Mouse (Mus musculus) testis, adult 2 months (tissue): ENCODE results near the gene Hsd11b1. TPM values are rescaled to one million over a fixed set of nuclear protein-coding genes. Genes with fewer than 3 reads are reported as not detected.

Experiments
- H3K27ac ChIP-seq: fragments of 200-500 bp; 2 replicates; pipeline ENCODE4 v1.5.1; 2012; ENCODE audit warnings: low read depth, low read length; ENCODE audit not compliant: control insufficient read depth, insufficient read depth
- H3K27me3 ChIP-seq: fragments of 200-500 bp; 2 replicates; pipeline ENCODE4 v1.6.1; 2012; ENCODE audit warnings: mild to moderate bottlenecking, low read length, moderate library complexity; ENCODE audit not compliant: control insufficient read depth, insufficient read depth
- H3K36me3 ChIP-seq: fragments of 200-500 bp; 2 replicates; pipeline ENCODE4 v1.6.1; 2012; ENCODE audit warnings: mild to moderate bottlenecking, low read length; ENCODE audit not compliant: control insufficient read depth, insufficient read depth
- H3K4me1 ChIP-seq: fragments of 200-500 bp; 2 replicates; pipeline ENCODE4 v1.6.1; 2012; ENCODE audit warnings: low read length; ENCODE audit not compliant: control insufficient read depth, insufficient read depth
- H3K4me3 ChIP-seq: fragments of 200-500 bp; 2 replicates; pipeline ENCODE4 v1.5.1; 2012; ENCODE audit warnings: low read depth, mild to moderate bottlenecking, low read length, moderate library complexity, mixed read lengths; ENCODE audit not compliant: control insufficient read depth
- CTCF ChIP-seq: fragments of 200-500 bp; IDR thresholded peaks from 2 replicates; pipeline ENCODE4 v1.5.1; 2012; ENCODE audit warnings: low read depth, mild to moderate bottlenecking, inconsistent platforms, low read length, moderate library complexity; ENCODE audit not compliant: control insufficient read depth, insufficient read depth, insufficient replicate concordance
- POLR2A ChIP-seq: fragments of 200-500 bp; IDR thresholded peaks from 2 replicates; pipeline ENCODE4 v1.6.1; 2012; ENCODE audit warnings: low read depth, mild to moderate bottlenecking, inconsistent platforms, low read length, moderate library complexity; ENCODE audit not compliant: control insufficient read depth
- polyA plus RNA-seq: library from polyadenylated mRNA; depleted of rRNA; stranded (reverse); fragments of >200 nt; gene quantifications from 2 replicates; pipeline ENCODE4 v1.2.3, GENCODE M21; 2012; rRNA removed

Hsd11b1 gene
- 0.67 and 1.8 TPM in 2 replicates for polyA plus RNA-seq

DNA sequence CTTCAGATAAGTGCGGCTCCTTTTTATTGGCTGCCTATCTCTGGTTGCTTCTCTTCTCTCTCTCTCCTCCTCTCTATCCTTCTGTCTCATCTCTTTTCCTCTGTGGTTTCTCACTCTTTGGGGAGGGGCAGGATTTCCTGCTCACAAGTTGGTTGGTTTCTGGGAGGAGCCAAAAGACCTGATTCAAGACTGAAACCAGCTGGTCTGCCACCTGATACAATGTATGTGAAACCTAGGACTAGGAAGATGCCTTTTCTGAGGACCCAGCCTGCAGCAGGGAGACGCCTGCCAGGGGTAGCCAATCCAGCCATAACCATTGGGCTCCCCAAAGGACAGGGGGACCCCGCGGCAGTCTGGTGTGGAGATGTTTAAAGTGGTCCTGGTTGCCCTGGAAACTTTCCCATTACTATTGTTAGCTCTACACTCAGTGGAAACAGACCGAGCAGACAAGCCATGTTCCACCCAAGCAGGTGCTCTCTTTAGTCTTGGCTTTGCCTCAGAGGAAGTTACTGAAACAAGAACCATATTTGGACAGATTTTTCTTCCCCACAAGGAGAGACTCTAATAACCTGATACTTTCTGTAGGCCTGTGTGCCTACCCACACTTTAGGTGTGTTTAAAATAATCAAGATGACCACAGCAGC, at the start of gene Hsd11b1:
Hsd11b1 (minus strand) TSS at position 121 of the 644 bp plus-strand sequence.
- H3K27ac ChIP-seq: no peak within 1 kb of the TSS
- no peaks in the 10 kb centered on the region for H3K27me3 ChIP-seq
- H3K36me3 ChIP-seq: no peaks in the 10 kb centered on the region
- TF ChIP-seq POLR2A (no peak), CTCF (no peak)
- H3K4me3 ChIP-seq: no peak within 1 kb of the TSS
- H3K4me1 ChIP-seq: no peaks in the 10 kb centered on the region

DNA sequence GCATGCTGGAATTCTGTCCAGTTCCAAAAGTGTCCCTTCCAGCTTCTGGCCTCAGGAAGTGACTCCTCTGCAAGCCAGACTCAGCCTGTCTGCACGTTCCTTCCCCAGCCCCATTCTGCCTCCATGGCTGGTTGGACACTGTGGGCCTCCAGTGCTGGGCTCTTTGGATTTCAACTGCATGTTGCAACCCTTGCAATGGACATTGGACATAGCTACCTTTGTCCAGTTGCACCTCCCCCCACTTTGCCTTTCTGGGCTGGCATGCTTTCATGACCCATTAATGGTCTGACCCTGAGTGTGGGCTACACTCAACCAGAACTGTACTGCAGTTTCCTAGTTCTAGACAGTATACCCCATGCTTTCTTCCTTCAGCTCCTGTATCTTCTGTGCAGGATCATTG, 47.7 kb upstream of the Hsd11b1 start:
- no peak for TF ChIP-seq CTCF
- no peak for TF ChIP-seq POLR2A
- Histone ChIP-seq H3K27me3 (no peaks in the 10 kb centered on the region), H3K27ac (no peak overlapping the region), H3K4me3 (no peak overlapping the region), H3K4me1 (no peaks in the 10 kb centered on the region), H3K36me3 (no peaks in the 10 kb centered on the region)

DNA sequence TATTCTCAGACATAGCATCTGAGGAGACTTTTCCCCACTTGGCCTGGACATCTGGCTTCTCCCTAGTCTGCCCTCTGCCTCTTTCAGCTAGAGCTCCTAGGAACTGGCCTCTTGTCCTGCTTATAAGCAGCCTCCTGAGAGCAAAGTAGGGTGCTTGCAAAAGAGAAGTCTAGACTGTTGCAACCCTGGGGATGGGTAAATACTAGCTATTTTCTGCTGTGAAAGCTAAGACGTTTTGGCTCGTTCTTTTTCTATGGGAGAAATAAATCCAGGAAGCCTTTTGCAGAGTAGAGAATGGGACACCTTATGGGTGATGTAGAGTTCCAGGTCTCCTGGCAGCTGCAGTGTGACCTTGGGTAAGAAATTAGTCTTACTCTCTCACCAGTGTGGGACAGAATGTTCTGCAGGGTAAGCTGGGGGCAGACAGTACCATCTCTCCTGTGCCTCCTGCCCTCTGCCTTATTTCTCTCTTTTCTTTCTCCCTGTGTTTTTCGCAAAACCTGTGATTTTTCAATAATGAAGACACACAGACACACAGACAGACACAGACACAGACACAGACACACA, 46.7 kb upstream of the Hsd11b1 start:
- Histone ChIP-seq H3K27ac (no peak overlapping the region), H3K27me3 (no peaks in the 10 kb centered on the region), H3K4me3 (no peak overlapping the region), H3K36me3 (no peaks in the 10 kb centered on the region), H3K4me1 (no peaks in the 10 kb centered on the region)
- TF ChIP-seq CTCF (no peak), POLR2A (no peak)

DNA sequence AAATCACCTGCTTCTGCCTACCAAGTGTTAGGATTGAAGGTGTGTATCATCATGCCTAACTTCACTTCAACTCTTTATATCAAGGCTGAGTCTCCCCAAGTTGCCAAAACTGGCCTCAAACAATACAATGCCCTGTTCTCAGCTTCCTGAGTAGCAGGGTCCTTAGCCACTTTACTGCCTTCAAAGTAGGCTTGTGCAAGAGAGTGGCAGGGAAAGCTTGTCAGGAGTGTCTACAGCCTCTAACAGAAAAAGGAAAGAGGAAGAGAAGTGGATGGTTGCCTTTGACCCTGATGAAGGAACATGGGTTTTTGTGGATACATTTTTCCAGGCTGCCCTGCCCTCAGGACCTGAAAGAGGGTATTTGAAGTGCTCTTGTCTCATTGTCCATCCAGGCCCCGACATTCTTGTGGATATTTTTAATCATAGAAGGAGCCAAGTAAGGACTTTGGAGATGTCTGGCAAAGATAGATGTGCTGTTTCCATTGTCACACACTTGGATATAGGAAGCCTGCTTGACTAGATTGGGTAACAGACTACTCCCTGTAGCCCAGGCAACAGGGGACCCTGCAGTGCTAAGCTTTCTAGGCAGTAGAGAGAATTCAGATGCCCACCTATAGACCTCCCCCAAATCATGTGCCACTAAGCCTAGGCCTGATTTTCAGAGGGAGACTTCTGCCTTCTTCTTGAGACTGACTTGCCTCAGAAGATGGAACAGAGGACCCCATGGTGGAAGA, 46.1 kb upstream of the Hsd11b1 start:
- Histone ChIP-seq H3K27ac (no peak overlapping the region), H3K27me3 (no peaks in the 10 kb centered on the region), H3K36me3 (no peaks in the 10 kb centered on the region), H3K4me1 (no peaks in the 10 kb centered on the region), H3K4me3 (no peak overlapping the region)
- TF ChIP-seq CTCF (no peak), POLR2A (no peak)

DNA sequence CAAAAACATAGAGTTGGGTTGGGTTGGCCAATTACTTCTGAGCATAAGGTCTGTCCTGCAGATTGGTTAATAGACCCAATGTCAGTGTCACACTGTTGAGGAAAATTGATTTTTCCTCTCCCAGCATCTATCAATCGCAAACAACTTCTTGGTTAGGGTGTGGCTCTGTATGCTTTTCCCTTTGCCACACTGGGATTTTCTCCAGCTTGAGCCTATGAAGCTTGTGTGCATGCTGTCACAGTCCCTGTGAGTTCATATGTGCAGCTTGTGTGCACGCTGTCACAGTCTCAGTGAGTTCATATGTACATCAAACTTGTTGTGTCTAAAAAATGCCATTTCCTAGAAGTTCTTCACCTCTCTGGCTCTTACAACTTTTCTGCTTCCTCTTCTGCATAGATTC, 43.0 kb upstream of the Hsd11b1 start:
- TF ChIP-seq CTCF (no peak), POLR2A (no peak)
- no peaks in the 10 kb centered on the region for H3K4me1 ChIP-seq
- no peaks in the 10 kb centered on the region for H3K27me3 ChIP-seq
- H3K27ac ChIP-seq: no peak overlapping the region
- no peaks in the 10 kb centered on the region for H3K36me3 ChIP-seq
- H3K4me3 ChIP-seq: no peak overlapping the region

DNA sequence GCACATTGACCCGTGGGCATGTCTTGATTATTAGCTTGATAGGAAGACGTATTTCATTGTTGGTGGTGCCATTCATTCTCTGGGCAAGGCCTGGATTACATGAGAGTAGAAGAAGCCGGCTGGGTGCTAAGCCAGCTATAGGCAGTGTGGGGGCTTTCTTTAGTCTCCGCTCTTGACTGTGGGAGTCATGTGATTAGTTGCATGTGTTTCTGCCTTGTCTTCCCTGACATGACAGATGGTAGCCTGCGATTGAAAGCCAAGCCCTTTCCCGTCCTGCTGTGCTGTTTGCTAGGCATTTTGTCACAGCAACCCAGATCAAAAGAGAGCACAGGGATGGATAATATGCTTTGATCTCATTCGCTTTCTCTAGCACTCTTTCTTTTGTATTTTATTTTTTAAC, 41.5 kb upstream of the Hsd11b1 start:
- H3K4me3 ChIP-seq: no peak overlapping the region
- no peak for TF ChIP-seq POLR2A
- no peak for TF ChIP-seq CTCF
- no peaks in the 10 kb centered on the region; the same call in 1 of the 2 replicates for H3K4me1 ChIP-seq
- no peaks in the 10 kb centered on the region for H3K36me3 ChIP-seq
- H3K27ac ChIP-seq: no peak overlapping the region
- no peaks in the 10 kb centered on the region for H3K27me3 ChIP-seq

DNA sequence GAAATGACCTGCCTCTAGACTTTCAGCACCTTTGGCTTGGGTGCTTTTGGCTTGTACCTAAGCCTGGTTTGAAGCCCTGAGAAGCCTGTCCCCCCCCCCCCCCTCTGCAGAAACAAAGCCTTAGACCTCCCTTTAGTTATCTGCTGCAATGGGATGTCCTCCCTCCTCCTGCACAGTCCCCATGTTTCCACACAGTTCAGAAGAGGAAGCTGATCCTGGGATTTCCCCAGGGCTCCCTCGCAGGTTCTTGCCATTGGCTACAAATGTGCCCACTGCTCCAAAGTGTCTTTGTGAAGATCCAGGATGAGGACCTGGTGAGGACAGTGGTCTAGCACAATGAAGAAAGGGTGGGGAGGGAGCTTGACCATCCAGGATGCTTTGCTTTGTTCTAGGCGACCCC, 39.2 kb upstream of the Hsd11b1 start:
- H3K4me3 ChIP-seq: no peak overlapping the region
- no peak for TF ChIP-seq CTCF
- TF ChIP-seq POLR2A: no peak
- H3K36me3 ChIP-seq: no peaks in the 10 kb centered on the region
- no peaks in the 10 kb centered on the region; the same call in 1 of the 2 replicates for H3K4me1 ChIP-seq
- H3K27me3 ChIP-seq: no peaks in the 10 kb centered on the region
- H3K27ac ChIP-seq: no peak overlapping the region
